Mouse (Mus musculus): ENCODE measurements around the gene Glmp. TPM values are rescaled to one million over a fixed set of nuclear protein-coding genes. Genes with fewer than 3 reads are reported as not detected.

Gene Glmp
- polyA plus RNA-seq, 1 experiment = 96.8 TPM

Other genes with a start within 250 kb of the Glmp start
- not detected in 2 replicates for gene Ttc24, start 246.7 kb upstream of the Glmp start, polyA plus RNA-seq (2012; ENCODE audit: insufficient read depth, insufficient read length, missing spikeins)
- 1.1 TPM in 1 of 2 replicates, not detected in the other for gene Iqgap3, start 243.1 kb upstream of the Glmp start, polyA plus RNA-seq (2012; ENCODE audit: insufficient read depth, insufficient read length, missing spikeins)
- gene Mef2d, start 182.7 kb upstream of the Glmp start, polyA plus RNA-seq (2012; ENCODE audit: insufficient read depth, insufficient read length, missing spikeins) = 34.8 and 50.0 TPM in 2 replicates
- not detected in 2 replicates for gene Rhbg, start 70.3 kb upstream of the Glmp start, polyA plus RNA-seq (2012; ENCODE audit: insufficient read depth, insufficient read length, missing spikeins)
- gene Gm38392, start 37.8 kb upstream of the Glmp start, polyA plus RNA-seq (2012; ENCODE audit: insufficient read depth, insufficient read length, missing spikeins) = not detected in 2 replicates
- gene Tsacc, start 28.0 kb upstream of the Glmp start, polyA plus RNA-seq (2012; ENCODE audit: insufficient read depth, insufficient read length, missing spikeins) = 12.9 and 20.4 TPM in 2 replicates
- 120 and 173 TPM in 2 replicates for gene Cct3, start 27.9 kb upstream of the Glmp start, polyA plus RNA-seq (2012; ENCODE audit: insufficient read depth, insufficient read length, missing spikeins)
- 89.9 and 111 TPM in 2 replicates for gene Tmem79, start 11.1 kb downstream of the Glmp start, polyA plus RNA-seq (2012; ENCODE audit: insufficient read depth, insufficient read length, missing spikeins)
- gene Smg5, start 11.2 kb downstream of the Glmp start, polyA plus RNA-seq (2012; ENCODE audit: insufficient read depth, insufficient read length, missing spikeins) = 14.2 and 24.1 TPM in 2 replicates
- gene Paqr6, start 39.6 kb downstream of the Glmp start, polyA plus RNA-seq (2012; ENCODE audit: insufficient read depth, insufficient read length, missing spikeins) = 2.1 TPM in 2 replicates
- gene Bglap3, start 47.7 kb downstream of the Glmp start, polyA plus RNA-seq (2012; ENCODE audit: insufficient read depth, insufficient read length, missing spikeins) = not detected in 2 replicates
- not detected in 2 replicates for gene Bglap2, start 53.7 kb downstream of the Glmp start, polyA plus RNA-seq (2012; ENCODE audit: insufficient read depth, insufficient read length, missing spikeins)
- not detected in 2 replicates for gene Bglap, start 59.4 kb downstream of the Glmp start, polyA plus RNA-seq (2012; ENCODE audit: insufficient read depth, insufficient read length, missing spikeins)
- 25.1 and 30.8 TPM in 2 replicates for gene Pmf1, start 85.3 kb downstream of the Glmp start, polyA plus RNA-seq (2012; ENCODE audit: insufficient read depth, insufficient read length, missing spikeins)
- gene Slc25a44, start 100.1 kb downstream of the Glmp start, polyA plus RNA-seq (2012; ENCODE audit: insufficient read depth, insufficient read length, missing spikeins) = 71.0 and 78.1 TPM in 2 replicates
- 25.7 and 30.2 TPM in 2 replicates for gene Sema4a, start 136.2 kb downstream of the Glmp start, polyA plus RNA-seq (2012; ENCODE audit: insufficient read depth, insufficient read length, missing spikeins)
- 33.8 and 35.7 TPM in 2 replicates for gene Lmna, start 184.9 kb downstream of the Glmp start, polyA plus RNA-seq (2012; ENCODE audit: insufficient read depth, insufficient read length, missing spikeins)
- gene Mex3a, start 207.4 kb downstream of the Glmp start, polyA plus RNA-seq (2012; ENCODE audit: insufficient read depth, insufficient read length, missing spikeins) = 0.16 and 0.21 TPM in 2 replicates
- not detected in 2 replicates for gene Rab25, start 223.3 kb downstream of the Glmp start, polyA plus RNA-seq (2012; ENCODE audit: insufficient read depth, insufficient read length, missing spikeins)
- gene Lamtor2, start 228.1 kb downstream of the Glmp start, polyA plus RNA-seq (2012; ENCODE audit: insufficient read depth, insufficient read length, missing spikeins) = 209 and 224 TPM in 2 replicates
- 36.6 and 42.2 TPM in 2 replicates for gene Ubqln4, start 228.7 kb downstream of the Glmp start, polyA plus RNA-seq (2012; ENCODE audit: insufficient read depth, insufficient read length, missing spikeins)